Mouse (Mus musculus) brain, embryonic 14.5 days (tissue): ENCODE measurements around the gene Bcas1.

Experiments used
- CTCF ChIP-seq: fragments of 200-500 bp; IDR thresholded peaks from 2 replicates; pipeline ENCODE4 v1.5.1; 2012; ENCODE audit warnings: inconsistent platforms, mild to moderate bottlenecking, moderate library complexity, borderline replicate concordance; ENCODE audit not compliant: insufficient read depth, insufficient read length; ENCODE audit errors: extremely low read depth
- POLR2A ChIP-seq: fragments of 200-500 bp; IDR thresholded peaks from 2 replicates; pipeline ENCODE4 v1.6.1; 2012; ENCODE audit warnings: mild to moderate bottlenecking, inconsistent platforms, borderline replicate concordance; ENCODE audit not compliant: poor library complexity, insufficient read depth, insufficient read length, severe bottlenecking; ENCODE audit errors: extremely low read depth

- TF ChIP-seq POLR2A: no peak
- no peak for TF ChIP-seq CTCF
Observed at GRCm38 (mm10) chr2:170469616-170470308, 42.1 kb upstream of the Bcas1 start.
